Mouse (Mus musculus): Measurements from ENCODE around the gene Eif3b.

The Eif3b gene

DNA sequence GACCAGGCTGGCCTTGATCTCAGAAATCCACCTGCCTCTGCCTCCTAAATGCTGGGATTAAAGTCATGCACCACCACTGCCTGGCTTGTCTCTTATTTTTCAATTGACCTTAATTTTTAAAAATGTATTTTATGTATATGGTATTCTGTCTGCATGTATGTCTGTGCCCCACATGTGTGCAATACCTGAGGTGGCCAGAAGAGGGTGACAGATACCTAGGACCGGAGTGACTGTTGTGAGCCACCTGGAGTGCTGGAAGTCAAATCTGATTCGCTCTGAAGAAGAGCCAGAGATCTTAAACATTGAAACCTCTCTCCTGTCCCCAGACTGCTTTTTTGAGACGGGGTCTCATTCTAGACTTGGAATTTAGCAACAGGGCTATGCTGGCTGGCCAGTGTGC, 53.2 kb downstream of the Eif3b start:
- no peak for DNase-seq (ENCODE audit: low spot score in 2 of 2)

DNA sequence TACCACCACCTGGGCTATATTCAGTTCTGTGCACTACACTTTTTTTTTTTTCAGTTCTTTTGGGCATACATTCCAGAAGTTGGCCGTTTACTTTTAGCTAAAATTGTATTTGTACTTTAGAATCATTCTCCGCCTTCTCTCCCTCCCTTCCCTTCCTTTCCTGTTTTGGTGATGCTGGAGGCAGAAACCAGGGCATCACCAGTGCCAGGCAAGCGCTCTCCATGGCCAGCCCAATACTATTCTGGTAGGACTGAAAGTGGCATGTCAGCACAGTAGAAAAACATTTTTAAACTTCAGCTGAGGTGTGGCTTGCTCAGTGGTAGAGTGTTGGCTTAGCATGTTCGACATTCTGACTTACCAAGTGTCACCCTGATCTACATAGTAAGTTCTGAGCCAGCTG, 62.3 kb downstream of the Eif3b start:
- no peak for DNase-seq (ENCODE audit: low spot score in 2 of 2)

DNA sequence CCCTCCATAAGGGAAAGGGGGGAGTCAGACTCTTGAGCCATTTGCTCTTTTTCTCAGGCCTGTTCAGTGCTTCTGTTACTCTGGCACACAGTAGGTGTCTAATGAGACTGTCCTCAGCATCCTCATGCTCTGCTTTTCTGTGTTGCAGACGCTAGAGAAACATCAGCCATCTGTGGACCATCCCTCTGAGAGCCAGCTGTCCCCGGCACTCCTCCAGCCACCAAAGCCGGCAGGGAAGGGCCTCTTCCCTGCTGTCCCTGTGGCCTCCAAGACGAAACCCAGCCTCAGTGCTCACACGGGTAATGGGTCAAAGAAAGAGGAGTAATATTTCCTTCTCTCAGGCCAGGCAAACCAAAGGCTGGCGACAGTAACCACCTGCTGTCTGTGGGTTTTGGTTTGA, 72.0 kb downstream of the Eif3b start:
- DNase-seq (ENCODE audit: low spot score in 2 of 2) = no peak

DNA sequence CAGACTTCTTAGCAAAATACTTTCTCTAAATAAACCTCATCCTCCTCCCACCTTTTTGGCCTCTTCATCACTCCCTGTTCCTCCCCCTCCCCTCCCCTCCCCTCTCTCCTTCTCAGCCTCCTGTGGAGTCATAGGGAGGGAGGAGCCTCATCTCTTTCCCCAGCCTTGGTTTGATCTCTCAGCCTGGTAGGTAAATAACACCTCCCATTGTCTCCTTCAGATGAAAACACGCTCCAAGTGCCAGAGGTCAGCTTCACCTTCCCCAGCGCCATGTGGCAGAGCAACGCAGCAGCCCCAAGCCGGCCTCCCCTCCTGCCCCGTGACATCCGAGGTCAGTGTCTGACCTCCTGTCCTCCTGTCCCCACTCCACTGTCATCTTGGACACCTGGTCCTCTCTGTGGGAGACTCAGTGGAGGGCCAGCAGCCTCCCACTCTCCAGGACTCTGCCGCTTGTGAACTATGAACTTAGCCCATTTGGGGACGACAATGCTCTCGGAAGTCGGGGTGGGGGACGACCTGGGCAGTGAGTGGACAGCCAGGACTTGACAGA, 73.6 kb downstream of the Eif3b start:
- DNase-seq (ENCODE audit: low spot score in 2 of 2) = no peak
